Mouse (Mus musculus): ENCODE data around the gene Slc1a1. TPM values are rescaled to one million over a fixed set of nuclear protein-coding genes. Genes with fewer than 3 reads are reported as not detected.

Slc1a1 gene
- polyA plus RNA-seq, 1 experiment = 2.8 TPM

GRCm38 (mm10) chr19:28915602-28916250, 80.9 kb downstream of the Slc1a1 start:
- no peak for DNase-seq (ENCODE audit: low spot score)

GRCm38 (mm10) chr19:28916492-28916891, 81.6 kb downstream of the Slc1a1 start:
- no peak for DNase-seq (ENCODE audit: low spot score)

- no peak for DNase-seq (ENCODE audit: low spot score)
Measured at GRCm38 (mm10) chr19:28917839-28918238, 83.0 kb downstream of the Slc1a1 start.

- no peak for DNase-seq (ENCODE audit: low spot score)
Measured at GRCm38 (mm10) chr19:28926366-28926765, 91.5 kb downstream of the Slc1a1 start.

GRCm38 (mm10) chr19:28927396-28927795, 92.5 kb downstream of the Slc1a1 start:
- no peak for DNase-seq (ENCODE audit: low spot score)

GRCm38 (mm10) chr19:28929034-28929433, 94.2 kb downstream of the Slc1a1 start:
- DNase-seq (ENCODE audit: low spot score) = no peak

GRCm38 (mm10) chr19:28934897-28935296, 100.0 kb downstream of the Slc1a1 start:
- no peak for DNase-seq (ENCODE audit: low spot score)

- no peak for DNase-seq (ENCODE audit: low spot score)
Measured at GRCm38 (mm10) chr19:28940135-28940874, 105.5 kb downstream of the Slc1a1 start.

GRCm38 (mm10) chr19:28941271-28941670, 106.4 kb downstream of the Slc1a1 start:
- no peak for DNase-seq (ENCODE audit: low spot score)

- DNase-seq (ENCODE audit: low spot score) = no peak
Measured at GRCm38 (mm10) chr19:28946782-28947181, 111.9 kb downstream of the Slc1a1 start.

- no peak for DNase-seq (ENCODE audit: low spot score)
Measured at GRCm38 (mm10) chr19:28947311-28947710, 112.5 kb downstream of the Slc1a1 start.

- DNase-seq (ENCODE audit: low spot score) = no peak
Measured at GRCm38 (mm10) chr19:28951251-28951650, 116.4 kb downstream of the Slc1a1 start.

- no peak for DNase-seq (ENCODE audit: low spot score)
Measured at GRCm38 (mm10) chr19:28963113-28963512, 128.3 kb downstream of the Slc1a1 start.

GRCm38 (mm10) chr19:28963513-28963841, 128.6 kb downstream of the Slc1a1 start:
- DNase-seq (ENCODE audit: low spot score) = no peak

Other genes starting within 250 kb of the Slc1a1 start
- gene Glis3, start 155.0 kb upstream of the Slc1a1 start, polyA plus RNA-seq (2012; rRNA removed) = 2.2 and 3.7 TPM in 2 replicates
- 8.3 and 10.2 TPM in 2 replicates for gene Plpp6, start 128.9 kb downstream of the Slc1a1 start, polyA plus RNA-seq (2012; rRNA removed)
- 3.1 and 3.2 TPM in 2 replicates for gene 4430402I18Rik, start 132.8 kb downstream of the Slc1a1 start, polyA plus RNA-seq (2012; rRNA removed)
- 36.6 and 40.1 TPM in 2 replicates for gene Cdc37l1, start 155.3 kb downstream of the Slc1a1 start, polyA plus RNA-seq (2012; rRNA removed)
- 96.5 and 118 TPM in 2 replicates for gene Ak3, start 212.9 kb downstream of the Slc1a1 start, polyA plus RNA-seq (2012; rRNA removed)